Mouse (Mus musculus) layer of hippocampus, adult 8-10 months (tissue): ENCODE measurements around the gene Cir1. TPM values are rescaled to one million over a fixed set of nuclear protein-coding genes. Genes with fewer than 3 reads are reported as not detected.

ENCODE experiments used
- DNase-seq, 2 experiments: peaks; one replicate each; pipeline ENCODE4 v3.0.0; 2022; ENCODE audit warnings: low spot score in 2 of 2
- total RNA-seq, 4 experiments: library from RNA; stranded (reverse); gene quantifications; 2 replicates each; pipeline ENCODE4 v1.2.4; 2022

Gene Cir1
- total RNA-seq, 4 experiments from 2014 or later: 26.6 to 32.4 (median 30.2) TPM

DNA sequence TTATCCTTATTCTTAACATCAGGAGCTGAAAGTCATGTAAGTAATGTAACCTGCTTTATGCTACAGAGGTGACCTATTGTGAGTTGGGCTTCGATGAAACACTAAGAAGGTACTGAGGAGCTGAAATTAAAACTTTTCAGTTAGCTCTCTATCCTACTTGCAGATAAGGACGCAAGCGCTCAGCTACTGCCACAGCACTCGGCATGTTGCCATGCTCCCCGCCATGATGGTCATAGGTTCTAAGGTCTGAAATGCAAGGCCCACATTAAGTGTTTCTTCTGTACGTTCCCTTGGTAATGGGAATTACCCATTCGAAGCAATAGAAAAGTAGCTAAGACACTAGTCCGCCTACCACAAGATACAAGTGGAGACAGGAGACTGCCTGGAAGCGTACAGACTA is 9.8 kb downstream of the Cir1 start:
- DNase-seq: no peak

DNA sequence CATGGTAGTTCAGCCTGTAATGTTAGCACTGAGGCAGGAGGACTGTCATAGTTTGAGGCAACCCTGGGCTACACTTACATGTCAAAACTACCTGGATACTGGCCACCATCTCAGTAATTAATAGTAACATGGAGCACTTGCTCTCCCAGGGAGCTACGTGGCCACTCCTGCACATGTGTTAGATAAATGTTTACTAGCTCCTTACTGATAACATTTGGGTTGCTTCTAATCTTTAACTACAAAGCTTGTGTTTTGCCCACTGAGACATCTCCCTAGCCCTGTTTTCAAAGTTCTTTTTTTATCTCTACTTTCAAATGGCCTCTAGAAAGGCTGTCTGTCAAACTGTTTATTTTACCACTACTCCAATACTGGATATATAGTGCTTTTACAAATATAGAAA is 10.5 kb downstream of the Cir1 start:
- DNase-seq: no peak

DNA sequence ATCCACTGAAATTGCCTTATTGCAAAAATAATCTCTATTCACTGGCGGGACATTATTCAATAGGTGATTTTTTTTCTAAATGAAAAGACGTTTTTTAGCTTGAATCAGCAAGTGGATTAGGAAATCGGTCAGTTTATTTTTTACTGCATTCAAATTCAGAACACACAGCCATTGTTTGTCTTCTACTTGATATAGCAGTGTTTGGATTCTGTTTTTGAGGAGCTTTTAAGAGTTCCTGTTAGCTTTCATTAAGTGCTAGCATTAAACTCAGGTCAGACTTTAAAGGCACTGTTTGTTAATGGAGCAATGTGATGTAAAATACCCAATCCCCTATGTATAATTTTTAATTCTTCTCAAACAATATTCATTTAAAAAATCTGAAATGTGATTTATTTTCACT is 13.7 kb downstream of the Cir1 start:
- no peak for DNase-seq

DNA sequence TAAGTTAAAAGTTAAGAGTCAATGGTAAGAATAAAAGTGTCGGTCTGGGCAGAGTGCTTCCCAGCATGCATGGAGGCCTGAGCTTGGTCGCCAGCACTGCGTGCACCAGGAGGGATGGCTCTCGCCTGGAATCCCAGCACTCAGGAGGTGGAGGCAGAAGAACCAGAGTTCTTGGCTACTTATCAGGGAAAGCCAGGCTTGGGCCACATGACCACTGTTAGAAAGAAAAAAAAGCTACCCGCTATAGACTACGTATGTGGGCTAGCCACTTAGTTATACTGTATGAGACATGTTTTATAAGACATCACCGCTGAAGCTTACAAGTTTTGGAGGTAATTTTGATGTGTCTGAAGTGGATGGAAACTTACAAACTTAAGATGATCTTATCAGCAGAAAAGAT is 14.3 kb downstream of the Cir1 start:
- no peak for DNase-seq

DNA sequence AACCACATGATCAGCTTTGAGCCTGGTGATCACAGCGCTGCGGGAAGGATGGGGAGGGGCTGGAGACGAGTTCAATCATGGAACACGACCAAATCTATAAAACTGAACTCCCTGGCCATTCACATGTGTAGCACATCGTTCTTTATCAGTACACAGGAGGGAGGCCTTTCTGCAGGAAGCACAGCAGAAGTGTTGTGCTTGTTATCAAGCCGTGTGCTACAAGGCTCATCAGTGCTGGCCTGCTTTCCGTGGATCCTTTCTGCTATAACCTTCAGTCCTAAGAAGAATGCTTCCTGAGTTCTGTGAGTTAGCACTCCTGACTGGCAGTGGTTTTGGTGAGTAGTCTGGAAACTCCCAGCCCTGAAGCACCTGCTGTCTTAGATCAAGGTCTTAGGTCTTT is 17.5 kb downstream of the Cir1 start:
- DNase-seq: no peak

DNA sequence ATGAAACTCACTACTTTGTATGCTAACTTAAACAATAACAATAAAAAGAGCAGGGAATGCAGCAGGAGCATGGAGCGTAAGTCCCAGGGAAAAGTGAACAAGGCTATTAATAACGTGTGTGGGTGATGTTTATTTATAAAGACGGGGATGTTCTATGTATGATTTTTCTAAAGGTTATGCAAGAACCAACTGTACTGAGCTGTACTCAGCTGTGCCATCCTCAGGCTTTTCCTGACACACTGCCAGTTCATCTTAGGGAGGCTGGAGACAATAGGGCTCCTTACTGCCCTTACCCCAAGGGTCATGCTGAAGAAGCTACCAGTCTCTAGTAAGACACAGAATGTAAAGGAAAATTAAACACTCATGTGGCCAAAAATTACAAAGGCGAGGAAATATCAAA is 21.4 kb downstream of the Cir1 start:
- no peak for DNase-seq

DNA sequence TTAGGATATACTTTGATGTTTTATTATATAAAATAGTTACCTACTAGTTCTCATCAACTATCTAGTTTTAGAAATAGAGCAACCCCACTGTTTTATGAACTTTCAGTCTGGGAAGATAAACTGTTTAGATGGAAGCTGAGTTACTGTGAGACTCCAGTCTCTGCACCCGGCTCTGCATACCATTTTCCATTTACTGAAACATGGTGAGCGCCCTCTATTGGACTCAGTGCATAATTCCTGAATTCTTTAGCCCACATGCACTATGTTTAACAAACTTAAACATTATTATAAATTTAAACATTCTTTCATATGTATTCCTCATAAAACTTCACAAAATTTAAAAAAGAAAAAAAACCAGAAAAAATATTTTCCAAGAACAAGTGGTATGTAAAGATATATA is 26.9 kb downstream of the Cir1 start:
- DNase-seq: no peak

DNA sequence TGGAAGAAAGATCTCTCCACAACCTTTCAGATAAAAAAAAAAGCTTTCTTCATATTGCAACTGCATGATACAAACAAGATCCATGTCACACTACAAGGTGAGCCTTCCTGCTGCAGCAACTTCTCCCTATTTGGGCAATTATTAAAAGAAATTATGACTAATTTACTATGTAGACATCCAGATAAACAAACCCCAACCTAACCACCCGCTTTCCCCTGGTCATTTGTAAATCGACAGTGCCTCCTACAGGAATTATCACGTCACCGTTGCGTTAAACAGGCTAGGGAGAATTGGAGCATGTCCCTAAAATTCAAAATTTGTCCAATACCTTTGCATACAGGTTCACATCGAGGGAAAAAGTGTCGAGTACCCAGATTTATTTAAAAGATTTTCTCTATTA is 30.8 kb downstream of the Cir1 start:
- DNase-seq: no peak

DNA sequence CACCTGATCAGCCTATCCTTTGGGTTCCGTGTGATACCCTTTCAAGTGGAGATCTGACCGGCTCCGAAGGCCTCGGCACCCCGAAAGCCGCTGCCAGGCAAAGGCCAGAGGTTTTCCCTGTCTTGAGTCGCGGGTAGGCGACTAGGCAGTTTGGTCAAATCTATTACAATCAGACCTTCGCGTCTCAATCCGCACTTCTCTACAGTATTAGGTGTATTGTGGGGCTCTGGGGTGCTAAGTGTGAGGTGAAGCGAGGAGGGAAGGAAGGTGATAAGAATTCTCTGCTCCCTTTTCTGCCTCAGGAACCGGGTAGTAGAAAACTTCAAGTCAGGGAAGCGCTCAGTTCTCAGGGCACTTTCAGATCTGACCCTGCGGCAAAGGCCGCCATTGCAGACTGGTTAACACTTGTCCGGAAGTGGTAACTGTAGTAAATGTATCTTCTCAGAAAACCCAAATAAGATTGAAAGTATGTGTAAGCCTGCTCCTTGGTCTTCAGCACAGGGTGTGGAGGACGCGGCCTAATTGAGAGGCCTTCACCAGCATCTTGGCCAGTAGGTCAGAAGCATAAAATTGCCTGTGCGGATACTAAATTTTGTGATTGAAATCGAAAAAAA is 31.3 kb downstream of the Cir1 start:
- DNase-seq: no peak

DNA sequence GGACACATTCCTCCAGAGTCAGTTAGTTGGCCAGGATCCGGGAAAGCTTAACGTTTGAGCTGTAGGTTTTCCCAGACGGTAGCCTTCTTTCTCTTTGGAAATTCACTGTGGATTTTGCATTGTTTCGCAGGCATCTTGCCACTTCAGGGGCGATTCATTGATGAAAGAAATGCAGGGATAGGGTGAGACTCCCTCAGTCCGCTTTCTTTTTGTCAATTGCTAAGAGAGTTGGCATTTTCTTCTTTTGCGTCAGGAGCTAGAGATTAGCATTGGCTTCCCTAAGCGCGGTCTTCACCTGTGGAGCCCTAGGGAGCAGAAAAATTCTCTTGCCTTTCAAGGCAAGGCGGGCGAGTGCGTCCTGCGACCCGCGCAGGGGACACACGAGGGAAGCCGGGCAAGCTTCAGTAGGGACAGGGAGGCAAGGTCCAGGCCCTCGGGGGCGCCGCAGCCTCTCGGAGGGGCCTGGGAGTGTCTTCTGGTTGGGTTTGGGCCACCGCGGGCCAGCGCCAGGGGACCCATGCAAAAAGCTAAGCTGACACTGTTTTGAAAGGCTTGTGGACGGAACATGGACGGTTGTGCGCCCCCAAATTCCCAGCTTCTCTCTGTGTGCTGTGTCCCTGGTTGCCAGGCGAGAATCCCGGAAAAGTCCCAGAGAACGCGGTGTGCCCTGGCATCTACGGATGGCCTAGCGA is 32.0 kb downstream of the Cir1 start:
- no peak for DNase-seq

DNA sequence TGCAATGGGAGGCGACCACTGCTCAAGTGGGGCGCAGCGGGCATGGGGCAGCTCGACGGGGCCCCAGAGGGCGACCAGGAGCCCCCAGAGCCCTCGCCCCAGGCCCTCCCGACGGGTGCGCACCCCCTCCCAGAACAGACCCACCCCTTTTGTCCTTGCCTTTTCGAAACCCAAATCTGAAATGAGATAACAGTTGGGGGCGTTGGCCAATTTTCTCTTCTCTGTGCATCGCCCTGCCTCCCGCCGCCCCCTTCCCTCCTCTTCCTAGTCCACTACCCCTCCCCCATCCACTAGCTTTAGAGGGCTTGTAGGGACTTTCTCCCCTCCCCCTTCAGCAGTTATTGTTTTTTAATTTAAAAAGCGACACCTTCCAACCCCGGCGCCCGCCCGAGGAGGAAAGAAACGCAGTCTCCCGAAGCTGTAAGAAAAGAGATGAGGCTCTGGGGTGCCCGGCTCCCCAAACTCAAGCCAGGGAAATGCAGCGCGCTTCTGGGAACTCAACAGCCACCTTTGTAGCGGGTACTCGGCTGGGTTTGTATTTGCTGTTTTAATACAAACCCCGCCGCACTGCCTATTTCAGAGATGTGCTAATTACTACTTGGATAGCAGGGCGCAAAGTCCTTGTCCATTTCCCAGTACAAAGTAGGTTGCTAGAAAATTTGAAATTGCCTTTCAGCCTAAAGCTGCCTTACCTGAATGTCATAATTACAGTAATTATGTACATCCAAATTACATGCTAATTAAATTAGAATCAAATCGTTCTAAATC is 33.0 kb downstream of the Cir1 start:
- no peak for DNase-seq

DNA sequence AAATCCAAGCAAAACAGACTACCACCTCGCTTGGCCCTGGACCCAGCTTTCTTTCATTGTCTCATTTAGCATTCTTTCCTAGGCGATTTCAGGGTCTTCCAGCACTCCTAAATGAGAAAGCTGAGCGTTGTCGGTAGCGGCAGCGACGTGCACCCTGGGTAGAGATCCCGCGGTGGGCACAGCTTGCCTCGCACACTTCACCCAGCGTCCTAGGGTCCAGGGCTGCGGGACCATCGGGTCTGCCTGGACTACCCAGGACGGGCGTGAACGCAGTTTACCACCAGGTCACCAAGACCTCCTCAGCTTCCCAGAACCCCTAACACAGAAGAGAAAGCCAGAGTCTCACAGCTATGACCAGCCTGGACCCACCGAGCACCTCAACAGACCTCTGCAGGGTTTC is 33.6 kb downstream of the Cir1 start:
- DNase-seq: no peak

DNA sequence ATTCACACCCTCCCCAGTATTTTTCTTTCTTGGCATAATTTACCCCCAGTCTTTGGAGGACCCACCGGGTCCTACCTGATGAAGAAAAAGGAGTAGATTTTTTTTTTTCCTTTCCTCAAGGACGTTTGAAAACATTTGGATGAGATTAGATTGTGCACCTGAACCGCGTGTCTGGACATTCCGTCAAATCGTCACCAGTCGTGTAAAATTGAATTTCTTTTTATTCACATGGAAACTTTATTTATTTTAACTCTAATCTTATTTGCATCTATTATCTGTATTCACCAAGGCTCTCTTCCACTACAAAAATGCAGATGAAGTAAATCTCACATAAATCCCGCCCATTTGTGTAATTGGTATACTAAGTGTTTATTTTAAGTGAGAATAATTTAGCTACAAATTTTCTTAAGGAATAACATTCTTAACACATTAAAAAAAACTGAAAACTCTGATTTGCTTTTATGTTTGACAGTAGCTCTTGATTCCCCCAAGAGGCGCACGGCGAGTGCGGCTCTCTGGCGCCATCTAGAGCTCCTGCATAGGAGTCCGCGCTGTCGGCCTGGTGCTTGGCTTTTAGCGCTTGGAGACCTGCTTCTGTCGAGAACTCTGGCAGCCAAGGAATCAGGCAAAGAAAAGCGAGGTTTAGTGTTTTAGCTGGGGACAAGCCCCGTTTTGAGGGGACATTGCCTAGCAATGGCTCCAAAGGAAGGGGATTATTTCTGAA is 34.2 kb downstream of the Cir1 start:
- peak; percentile 75 to 81 for DNase-seq

DNA sequence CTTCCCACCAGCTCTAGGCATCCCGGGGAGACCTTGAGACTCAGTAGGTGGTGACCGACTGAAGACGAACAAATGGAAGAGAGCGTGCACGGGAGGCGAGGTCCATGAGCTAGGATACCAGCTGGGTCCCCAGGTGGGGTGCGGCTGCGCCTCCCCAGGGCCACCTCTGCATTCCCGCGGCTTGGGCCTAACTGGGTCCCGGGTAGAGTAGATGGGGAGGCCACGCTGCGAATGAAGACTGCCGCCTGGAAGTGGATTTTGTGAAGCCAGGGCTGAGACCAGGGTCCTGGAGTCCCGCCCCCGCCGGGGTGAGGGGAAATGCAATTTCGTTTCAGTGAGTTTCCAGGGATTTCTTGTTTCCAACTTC is 34.8 kb downstream of the Cir1 start:
- DNase-seq: no peak

DNA sequence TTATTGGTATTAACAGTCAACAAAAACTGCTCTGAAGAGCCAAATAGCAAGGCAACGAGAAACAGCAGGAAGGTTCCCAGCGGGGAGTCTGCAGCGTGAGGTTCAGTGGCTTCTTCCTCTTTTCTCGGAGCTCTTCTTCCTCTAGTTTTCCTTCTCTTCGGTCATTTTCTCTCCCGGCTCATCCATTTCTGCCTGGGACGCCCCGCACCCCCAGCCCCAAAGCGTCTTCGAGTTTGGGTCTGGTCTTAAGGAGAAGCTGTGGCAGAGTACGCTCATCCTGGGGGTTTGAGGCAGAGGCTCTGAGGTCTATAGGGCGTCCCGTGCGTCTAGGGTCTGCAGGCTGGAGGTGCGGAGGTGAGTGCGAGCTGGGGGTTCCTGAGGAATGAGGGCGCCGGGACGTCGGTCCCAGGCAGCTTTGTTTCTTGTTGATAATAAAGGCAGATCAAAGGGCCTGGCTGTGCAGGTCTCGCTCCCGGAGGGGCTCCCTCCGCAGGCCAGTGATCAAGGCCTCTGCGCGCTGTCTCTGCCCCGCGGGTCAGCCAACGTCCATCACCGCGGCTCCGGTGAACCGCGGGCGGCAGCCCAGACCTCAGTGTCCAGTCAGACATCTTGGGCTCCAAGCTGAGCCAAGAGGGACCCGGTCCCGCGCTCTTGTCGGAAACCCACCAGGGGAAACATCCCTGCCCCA is 35.3 kb downstream of the Cir1 start:
- DNase-seq: no peak

DNA sequence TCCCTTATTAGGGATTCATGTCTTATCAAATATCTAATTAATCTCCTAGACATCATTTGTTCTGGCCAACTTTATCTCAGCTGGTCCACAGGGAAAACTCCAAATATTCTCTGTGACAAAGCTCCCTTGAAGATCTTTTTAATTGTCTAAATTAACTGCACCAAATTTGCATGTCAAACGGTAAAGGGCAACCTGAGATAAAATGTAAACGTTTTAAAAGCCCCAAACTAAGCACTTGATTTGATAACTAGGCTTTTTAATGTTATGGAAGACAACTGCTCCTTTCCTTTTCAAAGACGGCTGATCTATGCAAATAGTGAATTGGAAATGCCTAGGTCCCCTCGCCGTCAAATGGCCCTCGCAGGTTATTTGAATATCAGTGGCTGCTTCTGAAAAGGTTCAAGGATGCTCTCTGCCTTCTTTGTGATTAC is 36.3 kb downstream of the Cir1 start:
- DNase-seq: no peak

DNA sequence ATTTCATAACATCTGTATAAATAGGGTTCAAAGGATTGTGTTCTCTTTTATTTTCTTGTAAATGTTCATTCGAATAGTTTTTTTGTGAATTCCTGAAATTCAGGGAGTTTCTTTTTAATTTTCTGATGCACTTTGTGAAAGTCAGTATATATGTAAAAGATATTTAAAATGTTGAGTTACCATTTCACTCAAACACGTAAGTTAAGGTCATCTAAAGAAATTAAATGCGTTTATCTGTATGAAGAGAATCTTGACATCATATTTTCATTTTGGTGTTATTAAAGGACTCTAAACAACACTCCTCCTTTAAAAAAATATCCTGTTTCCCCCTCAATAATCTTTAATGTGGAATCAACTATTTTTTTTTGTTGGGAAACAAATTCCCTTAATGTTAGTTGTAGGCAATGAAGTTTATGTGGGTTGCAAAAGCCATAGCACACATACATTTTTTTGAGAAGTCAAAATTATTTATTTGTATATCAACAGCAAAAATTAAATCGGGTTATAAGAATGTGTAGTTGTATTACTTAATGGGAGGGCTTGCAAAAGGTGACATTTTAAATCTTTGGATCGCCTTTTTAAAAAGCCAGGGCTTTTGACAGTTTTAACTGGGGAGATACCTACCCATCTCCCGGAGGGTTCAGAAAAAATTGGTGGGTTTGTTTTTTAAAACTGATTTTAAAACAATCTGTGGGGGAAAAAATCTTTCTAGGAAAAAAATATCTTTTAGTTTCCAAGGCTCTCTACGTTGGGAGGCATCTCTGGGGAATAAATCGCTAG is 37.0 kb downstream of the Cir1 start:
- no peak for DNase-seq

DNA sequence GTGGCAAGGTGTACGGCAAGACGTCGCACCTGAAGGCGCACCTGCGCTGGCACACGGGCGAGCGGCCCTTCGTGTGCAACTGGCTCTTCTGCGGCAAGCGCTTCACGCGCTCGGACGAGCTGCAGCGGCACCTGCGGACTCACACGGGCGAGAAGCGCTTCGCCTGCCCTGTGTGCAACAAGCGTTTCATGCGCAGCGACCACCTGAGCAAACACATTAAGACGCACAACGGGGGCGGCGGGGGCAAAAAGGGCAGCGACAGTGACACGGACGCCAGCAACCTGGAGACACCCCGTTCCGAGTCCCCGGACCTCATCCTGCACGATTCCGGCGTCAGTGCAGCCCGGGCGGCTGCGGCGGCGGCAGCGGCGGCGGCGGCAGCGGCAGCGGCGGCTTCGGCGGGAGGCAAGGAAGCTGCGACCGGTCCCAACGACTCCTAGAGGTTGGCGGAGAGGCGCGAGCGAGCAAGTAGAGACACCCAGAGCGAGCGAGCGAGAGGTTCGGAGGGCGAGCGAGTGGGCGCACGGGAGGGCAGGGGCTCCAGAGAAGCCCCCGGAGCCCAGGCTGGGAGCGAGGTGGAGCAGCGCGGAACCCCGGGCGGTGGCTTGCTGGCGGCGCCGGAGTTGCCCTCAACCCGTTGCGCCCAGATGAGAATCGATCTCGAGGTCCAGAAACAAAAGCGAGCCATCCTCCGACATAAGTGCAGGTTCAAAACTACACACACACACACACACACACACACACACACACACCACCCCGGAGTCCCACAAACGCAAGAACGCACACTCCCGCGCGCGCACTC is 38.2 kb downstream of the Cir1 start:
- DNase-seq: no peak

DNA sequence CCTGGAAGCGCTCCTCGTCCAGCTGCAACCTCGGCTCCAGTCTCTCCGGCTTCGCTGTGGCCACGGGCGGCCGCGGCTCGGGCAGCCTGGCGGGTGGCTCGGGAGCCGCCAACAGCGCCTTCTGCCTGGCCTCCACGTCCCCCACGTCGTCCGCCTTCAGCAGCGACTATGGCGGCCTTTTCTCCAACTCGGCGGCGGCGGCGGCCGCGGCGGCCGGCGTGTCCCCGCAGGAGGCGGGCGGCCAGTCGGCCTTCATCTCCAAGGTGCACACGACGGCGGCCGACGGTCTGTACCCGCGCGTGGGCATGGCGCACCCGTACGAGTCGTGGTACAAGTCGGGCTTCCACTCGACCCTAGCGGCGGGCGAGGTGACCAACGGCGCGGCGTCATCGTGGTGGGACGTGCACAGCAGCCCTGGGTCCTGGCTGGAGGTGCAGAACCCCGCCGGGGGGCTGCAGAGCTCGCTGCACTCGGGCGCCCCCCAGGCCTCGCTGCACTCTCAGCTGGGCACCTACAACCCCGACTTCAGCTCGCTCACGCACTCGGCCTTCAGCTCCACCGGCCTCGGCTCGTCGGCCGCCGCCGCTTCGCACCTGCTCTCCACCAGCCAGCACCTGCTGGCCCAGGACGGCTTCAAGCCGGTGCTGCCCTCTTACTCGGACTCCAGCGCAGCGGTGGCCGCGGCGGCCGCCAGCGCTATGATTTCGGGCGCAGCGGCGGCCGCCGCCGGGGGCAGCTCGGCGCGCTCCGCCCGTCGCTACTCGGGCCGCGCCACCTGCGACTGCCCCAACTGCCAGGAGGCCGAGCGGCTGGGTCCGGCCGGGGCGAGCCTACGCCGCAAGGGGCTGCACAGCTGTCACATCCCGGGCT is 39.0 kb downstream of the Cir1 start:
- no peak for DNase-seq
